Mouse (Mus musculus): Measurements from ENCODE around the gene Uqcrc2.

- no peak for TF ChIP-seq CTCF (IDR thresholded peaks at IDR 0.05; ENCODE audit: extremely low read depth, insufficient read depth, insufficient read length, insufficient replicate concordance)
- no peak for TF ChIP-seq POLR2A (IDR thresholded peaks at IDR 0.05; ENCODE audit: low read depth, low read length)
Observed at GRCm38 (mm10) chr7:120703888-120704287, 68.9 kb downstream of the Uqcrc2 start.

Data from spleen, adult 2 months (tissue).